Mouse (Mus musculus): ENCODE data around the gene Umad1.
A peak's percentile ranks its signal among the peaks of the same experiment; 100 is the strongest.

The Umad1 gene

DNA sequence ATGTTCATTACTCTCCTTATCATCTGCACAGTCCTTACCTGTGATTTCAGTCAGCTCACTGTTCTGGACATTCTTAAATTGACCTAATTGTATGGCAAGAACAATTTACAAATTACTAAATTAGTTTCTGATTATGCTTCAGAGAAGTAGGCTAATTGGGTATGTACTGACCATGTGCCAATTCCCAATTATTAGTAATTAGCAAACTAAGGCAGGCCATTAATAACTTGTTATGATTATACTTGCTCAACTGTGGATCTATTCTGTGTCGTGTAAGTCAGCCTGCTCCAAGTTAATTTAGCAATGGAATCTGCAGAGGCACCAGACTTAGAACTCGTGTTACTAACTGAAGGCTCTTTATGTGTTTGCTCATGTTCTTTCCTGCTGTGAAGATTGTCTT lies 114.0 kb downstream of the Umad1 start:
- no peak for DNase-seq

DNA sequence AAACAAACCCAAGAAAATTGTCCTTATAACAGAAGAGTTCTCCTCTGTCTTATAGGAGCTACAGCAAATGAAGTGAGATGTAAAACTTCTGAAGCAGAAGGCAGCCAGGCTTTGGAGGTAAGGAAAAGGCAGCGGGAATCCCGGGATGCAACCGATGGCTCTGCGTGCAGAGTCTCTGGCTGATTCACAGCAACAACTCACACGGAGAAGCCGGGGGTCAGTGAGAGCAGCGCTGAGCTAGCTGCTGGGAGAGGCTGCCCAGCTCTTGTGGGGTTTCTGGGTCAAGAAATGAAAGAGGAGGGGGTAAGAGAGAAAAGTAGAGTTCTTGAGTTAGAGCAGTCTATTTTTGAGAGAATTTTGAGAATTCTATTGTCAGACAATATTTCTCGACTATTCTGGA lies 114.8 kb downstream of the Umad1 start:
- DNase-seq: no peak

DNA sequence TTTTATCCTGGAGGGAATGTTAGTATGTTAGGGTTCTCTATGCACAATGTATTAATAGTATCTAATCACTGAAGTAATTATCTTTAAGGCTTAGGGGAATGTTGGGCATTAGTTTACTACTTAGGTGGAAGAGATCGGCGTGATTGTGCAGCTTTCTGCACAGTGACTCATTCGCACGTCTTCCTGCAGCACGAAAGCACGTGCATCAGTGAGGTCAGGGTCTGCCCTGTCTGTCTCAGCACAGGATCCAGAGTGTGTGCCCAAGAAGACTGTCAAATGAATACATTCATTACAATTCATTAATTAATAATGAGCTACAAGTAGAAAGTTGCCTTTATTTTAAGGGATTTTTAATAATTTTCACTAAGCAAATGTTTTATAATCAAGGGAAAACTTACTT lies 115.2 kb downstream of the Umad1 start:
- DNase-seq: no peak

DNA sequence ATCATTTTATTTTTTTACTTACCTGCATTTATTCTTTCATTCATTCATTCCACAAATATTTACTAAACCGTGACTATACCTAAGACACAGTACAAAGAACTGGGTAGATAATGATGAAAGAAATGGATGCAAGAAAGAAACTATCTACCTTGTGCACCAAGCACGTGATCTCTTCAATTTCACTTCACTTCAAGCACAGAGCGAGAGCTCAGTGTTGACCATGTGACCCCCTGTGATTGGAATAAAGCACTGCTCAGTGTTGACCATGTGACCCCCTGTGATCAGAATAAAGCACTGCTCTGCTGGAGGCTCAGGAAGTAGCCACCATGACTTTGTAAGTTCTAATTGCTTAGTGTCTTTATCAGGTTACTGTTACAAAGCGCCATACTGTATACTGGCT lies 115.6 kb downstream of the Umad1 start:
- DNase-seq: no peak

DNA sequence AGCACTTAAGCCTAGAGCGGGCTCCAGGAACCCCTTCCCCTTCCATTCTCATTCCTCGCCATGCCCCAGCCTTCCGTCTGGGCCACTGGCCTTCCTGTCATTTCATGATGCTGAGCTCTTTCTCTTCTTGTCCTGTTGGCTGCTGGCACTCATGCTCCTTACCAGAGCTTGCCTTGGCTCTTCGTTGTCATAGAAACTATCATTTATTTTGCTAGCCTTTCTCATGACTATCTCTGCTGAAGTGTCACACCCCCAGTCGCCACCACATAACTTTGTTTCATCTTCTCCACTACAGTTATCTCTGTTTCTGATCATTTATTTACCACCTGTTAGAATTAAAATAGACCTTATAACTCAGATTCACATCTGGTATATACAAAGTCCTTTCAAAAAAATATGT lies 117.3 kb downstream of the Umad1 start:
- no peak for DNase-seq

DNA sequence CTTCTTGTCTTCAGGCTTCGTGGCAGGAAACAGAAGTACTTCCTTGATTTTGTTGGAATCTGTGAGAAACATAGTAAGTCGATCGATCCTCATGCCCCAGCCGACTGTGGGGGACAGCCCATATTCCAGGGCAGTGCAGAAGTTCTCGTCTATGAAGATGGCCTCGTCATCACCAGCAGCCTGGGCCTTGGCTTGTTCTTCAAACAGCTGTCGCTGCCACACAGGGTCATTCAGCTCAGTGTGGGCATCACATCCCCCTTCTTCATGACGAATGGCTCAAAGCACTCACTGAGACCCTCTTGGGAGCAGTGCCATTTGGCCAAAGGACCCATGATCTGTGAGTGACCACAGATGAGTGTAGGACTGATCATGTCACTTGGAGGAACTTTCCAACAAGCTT lies 118.6 kb downstream of the Umad1 start:
- DNase-seq: no peak

DNA sequence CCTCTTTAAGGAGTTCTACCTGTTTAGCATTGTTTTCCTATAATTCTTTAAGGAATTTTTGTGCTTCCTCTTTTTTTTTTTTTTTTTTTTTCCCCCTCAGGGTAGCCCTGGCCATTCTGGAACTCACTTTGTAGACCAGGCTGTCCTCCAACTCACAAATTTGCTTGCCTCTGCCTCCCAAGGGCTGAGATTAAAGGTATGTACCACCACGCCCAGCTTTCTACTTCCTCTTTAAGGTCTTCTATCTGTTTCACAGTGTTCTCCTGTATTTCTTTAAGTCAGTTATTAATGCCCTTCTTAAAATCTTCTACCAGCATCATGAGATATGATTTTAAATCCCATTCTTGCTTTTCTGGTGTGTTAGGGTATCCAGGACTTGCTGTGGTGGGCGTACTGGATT lies 130.2 kb downstream of the Umad1 start:
- DNase-seq: no peak

DNA sequence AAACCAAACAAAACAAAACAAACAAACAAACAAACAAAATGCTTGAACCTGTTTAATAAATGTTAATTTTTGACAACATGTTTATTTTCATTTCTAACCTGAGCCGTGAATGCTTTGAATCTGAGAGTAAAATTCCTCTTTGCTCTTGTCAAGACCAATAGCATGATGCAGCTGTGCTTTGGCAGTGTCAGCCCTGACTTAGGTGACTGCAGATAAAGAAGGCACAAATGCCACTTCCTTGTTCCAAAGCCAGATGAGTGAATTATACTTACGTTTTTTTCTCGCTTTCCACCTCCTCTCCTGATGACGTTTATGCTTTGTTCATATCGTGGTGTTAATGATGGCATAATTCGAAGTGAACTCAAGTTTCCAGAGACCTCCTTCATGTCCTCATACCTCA lies 131.2 kb downstream of the Umad1 start:
- DNase-seq: no peak

DNA sequence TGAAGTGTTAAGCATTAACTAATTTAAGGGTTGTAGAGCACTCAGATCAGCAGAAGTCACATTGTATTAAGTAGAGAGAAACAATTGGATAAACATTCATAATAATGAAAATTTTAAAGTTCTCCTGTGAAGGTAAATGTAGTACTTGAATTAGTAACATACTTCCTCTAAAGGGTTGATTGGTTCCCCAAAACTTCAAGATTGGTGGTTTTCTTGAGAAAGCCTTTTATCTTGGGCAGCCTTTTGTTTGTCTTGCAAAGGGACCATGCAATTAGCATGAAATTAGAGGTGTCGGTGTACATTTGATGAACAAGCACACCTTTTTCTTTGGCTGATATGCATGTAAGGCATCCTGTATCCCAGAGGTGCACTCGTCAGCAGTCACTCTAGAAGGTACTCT lies 131.8 kb downstream of the Umad1 start:
- no peak for DNase-seq

DNA sequence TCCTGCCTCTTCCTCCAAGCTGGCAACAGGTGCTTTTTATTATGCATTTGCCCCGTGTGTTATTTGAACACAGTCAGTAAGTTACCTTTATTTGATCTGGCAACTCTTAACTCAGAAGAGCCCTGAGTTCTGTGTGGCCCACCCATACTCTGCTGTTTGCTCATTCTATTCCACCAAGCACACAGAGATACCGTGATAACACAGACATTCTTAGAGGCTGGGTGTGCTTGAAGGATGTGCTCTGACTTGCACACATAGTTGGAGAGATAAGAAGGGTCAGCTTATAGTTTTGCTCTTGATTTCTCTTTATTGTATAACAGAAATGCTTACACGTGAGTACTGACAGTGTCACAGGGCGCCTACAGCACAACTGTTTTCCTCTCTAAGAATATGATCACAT lies 133.9 kb downstream of the Umad1 start:
- no peak for DNase-seq

DNA sequence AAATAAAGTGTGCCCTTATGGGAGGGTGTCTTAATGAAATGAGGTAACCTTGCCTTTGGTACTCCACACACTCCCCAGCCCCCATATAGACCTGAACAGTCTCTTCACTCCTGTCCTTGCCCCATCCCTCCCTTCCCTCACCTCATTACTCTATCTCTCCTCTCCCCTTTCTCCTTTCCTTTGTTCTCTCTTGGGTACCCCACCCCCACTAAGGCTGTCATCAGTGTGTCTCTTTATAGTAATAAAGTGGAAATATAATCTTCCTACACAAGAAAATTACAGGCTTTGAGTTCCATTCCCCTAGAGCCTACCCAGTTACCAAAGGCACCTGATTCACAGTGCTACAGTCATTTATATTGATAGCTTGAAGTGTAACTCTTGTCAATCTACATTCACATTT lies 135.0 kb downstream of the Umad1 start:
- DNase-seq: no peak

DNA sequence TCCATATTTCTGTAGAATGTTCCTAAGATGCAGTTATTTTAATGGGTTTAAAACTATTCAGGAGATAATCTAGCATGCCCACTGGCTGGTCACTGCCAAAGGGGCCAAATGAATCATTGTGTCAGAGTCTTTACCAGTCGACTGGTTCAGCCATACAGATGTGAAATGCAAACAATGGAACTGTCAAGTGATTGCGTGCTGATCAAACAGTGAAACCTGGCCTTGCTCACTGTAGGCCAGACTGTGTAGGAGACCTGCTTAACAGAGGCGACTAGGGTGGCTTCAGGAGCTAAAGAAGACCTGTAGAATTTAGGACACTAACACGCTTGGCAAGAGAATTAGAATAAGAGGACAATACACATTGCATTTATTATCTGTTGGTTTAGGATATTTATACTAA lies 136.0 kb downstream of the Umad1 start:
- no peak for DNase-seq

DNA sequence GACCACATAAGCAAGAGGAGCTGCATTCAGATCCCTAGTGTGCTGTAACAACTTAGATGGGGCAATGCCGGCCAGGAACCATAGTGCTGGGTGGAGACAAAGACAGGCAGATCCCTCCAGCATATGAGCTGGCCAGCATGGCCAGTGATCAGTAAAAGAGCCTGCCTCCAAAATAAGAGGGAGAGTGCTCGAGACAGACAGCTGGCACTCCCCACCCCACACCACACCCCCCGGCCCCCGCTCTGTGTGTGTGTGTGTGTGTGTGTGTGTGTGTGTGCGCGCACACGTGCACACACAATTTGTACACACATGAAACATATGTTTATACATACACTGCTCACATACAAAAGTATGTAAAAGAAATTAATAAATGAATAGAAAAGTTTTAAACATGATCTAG lies 138.2 kb downstream of the Umad1 start:
- DNase-seq: no peak

DNA sequence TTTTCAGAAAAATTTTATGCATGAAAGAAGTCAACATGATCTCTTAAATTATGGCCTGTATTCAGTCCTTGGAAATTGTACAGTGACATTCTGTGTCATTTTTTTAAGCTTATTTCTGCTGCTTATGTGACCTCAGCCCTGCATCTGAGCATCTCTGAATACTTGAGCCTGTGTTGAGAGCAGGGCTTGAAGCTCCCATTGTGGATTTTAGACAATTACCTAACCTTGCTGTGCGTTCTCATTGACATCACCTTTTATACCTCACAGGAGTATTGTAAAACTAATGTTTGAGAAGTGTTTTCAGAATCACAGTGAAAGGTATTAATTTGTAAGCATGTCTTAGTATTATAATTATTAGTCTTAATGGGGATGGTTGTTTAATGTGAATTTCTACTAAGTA lies 140.6 kb downstream of the Umad1 start:
- DNase-seq: no peak

DNA sequence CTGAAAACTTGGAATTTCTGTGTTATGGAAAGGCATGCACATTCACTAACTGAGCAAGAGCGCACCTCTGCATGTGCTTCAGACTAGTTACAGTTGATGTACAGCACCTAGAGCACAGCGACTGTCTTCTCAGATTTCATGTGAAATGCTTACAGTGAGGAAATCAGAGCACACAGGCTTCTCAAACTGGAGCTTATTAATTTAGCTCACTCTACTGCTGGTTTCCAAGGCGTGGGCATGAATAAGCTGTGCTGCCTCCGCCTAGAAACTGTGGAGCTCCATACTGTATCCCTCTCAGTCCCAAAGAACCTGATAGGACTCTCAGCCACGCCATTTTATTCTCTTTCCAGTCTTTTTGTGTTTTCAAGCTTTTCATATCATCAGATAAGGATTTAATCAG lies 144.0 kb downstream of the Umad1 start:
- DNase-seq: no peak

DNA sequence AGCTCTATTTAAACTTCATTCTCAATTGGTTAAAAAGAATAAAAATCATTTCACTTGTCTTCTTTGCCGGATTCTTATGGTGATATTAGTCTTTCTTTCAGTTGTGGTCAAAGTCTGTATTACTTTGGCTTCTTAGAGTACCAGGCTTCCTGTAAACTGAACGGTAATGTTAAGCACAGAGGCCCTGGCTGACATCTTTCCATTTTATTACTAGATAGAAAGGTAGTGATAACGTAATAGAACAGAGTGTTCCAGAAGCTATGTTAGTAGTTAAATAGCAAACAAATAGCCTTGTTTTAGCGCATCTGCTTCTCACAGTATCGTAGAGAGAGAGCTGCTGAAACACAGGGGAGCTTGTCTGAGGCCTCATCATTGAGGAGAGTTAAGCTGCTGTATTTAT lies 146.8 kb downstream of the Umad1 start:
- DNase-seq: no peak

DNA sequence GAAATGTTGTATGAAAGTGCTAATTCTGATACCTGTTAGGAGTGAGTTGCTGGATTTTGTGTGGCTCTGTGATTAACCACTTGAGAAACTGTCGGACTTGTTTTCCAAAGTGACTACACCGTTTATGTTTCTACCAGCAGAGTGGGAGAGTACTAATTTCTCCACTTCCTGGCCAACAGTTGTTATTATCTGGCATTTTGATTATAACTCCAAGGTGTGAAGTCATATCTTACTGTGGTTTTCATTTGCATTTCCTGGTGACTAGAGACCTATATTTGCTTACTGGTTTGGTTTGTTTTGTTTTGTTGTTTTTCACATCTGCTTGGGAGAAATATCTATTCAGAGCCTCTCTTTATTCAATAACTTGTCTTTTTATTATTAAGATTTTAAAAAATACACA lies 149.2 kb downstream of the Umad1 start:
- DNase-seq: no peak

DNA sequence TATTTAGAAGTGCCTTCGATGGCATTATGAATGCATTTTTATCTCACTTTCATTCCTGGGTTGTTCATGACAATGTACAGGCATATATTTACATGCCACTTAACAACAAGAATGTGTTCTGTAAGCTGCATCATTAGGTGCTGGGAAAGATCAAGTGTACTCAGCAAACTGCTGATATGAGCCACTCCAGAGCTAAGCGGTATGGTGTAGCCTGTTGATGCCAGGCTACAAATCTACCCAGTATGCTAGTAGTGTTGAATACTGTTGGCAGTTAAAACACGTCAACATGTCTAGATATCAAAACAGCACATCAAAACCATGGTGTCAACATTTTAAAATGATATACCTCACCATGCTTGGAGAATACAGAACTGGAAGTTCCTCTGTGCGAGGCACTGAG lies 150.8 kb downstream of the Umad1 start:
- DNase-seq: no peak

DNA sequence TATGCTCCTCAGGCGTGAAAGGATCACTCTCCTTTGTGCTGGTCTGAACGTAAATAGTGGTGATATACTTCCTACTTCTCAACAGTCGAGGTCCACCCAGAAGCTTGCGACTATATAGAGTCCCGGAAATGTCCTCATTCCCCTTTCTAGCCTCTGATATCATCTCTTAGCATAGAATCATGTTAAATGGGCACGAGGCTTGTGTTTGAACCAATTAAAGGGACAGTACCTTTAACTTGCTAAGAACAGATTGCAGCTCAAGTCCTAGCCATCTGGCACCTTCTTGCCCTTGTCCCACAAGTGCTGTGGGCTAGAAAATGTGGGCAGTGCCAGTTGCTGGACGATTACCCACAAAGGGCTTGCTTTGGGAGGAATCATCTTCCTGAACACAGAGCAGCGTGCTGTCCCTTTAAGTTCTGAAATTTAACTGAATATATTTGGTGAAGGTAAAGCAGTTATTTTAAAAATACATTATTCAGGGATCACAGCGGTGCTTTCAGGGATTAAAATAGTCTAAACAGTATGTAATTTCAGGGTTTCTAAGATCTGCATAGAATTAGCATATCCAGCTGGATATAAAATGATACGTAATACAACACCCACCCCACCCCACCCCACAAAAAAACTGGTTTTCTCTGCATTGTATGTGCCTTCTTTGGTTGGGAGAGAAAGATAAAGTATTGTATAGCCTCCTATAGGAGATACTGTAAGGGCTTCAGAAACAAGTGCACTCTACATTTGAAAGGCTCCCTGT lies 153.9 kb downstream of the Umad1 start:
- DNase-seq: peak; percentile 84

DNA sequence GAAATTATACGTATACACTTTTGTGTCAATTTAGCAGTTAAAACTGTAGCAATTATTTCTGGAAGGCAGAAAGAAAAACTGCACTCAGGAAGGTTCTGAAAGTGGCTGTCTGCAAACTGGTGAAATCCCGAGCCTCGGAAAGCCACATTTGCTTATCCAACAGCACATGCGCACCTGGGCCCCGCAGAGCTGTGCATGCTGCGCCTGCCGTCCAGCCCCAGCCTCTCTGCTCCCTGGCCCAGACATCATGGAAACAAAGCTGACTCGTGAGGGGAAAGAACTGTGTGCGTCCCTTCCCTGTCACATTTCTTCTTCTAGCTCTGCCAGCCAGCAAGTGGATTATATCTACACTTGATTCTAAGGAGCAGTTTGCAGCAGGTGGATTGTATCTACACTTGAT lies 154.9 kb downstream of the Umad1 start:
- peak; percentile 58 for DNase-seq

DNA sequence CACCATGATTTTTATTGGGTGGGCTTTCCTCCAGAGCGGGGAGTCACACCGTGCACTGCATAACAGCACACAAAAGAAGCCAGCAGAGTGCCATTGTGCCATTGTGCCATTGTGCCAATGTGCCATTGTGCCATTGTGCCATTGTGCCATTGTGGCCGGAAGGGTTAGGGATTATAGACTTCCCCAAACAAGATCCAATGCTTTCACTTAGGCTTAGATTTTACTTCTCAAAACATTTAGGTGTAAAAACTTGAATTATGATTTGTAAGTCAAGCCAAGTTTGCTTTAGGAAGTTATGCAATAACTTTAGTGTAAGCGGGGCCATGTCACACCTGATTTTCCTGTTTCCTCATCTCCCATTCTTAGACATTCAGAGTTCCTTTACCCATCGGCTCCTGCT lies 156.7 kb downstream of the Umad1 start:
- no peak for DNase-seq

DNA sequence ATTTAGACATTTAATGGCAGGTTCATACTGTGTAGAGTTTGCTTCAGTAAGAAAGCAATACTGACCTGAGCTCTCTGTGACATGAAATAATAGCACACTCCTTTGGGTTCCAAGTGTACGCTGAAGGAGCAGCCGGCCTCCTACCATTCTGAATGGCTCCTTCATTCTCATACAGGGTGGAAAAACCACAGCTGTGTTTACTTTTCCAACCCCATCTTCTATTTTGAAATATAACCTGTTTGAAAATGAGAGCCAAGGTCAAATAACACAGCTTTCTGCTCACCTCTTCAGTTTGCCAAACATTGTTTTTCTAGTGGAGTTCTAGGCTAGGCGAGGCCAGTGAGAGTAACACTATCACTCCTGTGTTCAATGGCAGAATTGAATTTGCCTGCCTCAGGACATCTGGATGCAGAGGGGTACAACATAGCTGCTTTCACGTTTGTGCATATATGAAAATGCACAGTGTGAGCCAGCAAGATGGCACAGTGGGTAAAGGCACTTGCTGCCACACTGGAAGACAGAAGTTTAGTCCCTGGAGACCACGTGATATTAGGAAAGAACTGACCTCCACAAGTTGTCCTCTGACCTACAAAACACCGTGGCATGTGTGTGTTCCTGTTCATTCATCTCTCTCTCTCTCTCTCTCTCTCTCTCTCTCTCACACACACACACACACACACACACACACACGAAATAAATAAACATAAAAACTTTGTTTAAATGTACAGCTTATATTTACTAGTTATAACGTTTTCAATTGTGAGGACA lies 157.9 kb downstream of the Umad1 start:
- DNase-seq: no peak

DNA sequence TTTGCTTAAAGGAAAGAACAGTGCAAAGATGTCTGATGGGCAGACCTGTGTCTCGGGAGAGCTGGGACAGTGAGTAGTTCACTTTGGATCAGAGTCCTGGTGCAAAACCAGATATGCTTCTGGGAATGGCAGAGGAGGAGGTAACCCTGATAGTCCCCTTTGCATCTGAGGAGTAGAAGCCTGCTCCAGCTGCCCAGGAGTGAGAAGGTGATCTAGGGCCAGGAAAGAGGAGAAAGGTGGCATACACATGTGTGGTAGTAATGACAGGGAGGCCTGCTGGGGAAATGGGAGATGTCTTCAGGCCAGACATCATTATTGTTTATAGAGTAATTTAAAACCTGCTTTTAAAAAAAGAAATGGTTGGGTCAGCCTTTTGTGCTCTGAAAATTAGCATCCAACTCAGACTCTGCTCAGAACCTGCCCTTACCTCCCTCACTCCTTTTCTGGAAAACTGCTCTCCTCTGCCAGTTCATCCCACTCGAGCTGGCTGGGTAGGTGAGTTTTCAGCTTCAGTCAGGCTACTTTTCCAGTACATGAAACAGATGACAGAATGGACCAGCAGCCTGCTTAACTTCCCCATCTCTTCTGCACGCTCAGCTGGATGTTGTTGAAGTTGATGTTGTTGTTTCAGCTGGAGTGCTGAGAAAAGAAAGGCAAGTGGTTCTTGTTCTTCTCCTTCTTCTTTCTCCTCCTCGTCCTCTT lies 160.5 kb downstream of the Umad1 start:
- no peak for DNase-seq

DNA sequence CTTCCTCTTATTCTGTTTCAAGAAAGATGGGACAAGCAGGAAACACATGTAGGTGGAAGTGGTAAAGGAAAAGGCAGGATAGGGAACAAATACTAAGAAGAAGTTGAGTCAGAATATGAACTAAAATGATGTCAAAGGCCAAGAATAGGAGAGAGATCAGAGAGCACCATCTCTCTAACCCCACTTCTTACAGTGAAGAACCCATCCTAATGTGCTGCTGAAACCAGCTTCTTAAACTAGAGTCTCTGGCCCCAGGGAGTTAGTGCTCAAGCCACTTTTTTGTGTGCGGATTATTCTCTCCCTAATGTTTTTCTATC lies 161.1 kb downstream of the Umad1 start:
- no peak for DNase-seq
